Mouse (Mus musculus): ENCODE data around the gene Kri1. TPM values are rescaled to one million over a fixed set of nuclear protein-coding genes. Genes with fewer than 3 reads are reported as not detected.
"Not testable (repeated sequence)": the region's sequence is repeated elsewhere in the genome, so short reads cannot be mapped to it uniquely, and the experiment has no call there.

The Kri1 gene
- polyA plus RNA-seq, 1 experiment from 2014 or later, result 15.6 TPM

DNA sequence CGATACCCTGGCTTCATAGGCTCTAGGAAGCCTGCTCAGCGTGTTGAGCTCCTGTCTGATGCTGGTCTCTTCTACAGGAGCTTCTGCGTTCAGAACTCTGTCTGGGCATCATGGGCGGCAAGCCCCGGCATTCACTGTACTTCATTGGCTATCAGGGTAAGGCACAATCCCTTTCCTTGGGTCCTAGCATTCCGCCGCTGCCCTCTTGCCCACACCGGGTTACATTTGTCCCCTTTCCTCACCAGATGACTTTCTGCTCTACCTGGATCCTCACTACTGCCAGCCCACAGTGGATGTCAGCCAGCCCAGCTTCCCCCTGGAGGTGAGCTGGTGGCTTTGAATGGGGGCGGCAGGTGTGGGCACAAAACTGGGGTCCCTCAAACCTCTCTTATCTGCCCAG, 15.4 kb downstream of the Kri1 start:
- ATAC-seq (ENCODE audit: low FRiP score) (no peak), DNase-seq (ENCODE audit: low spot score) (no peak)
- Histone ChIP-seq H3K4me1 (replicated peaks; ENCODE audit: control insufficient read depth, insufficient read depth, low read length) (no peaks in the 10 kb centered on the region), H3K36me3 (replicated peaks; ENCODE audit: control insufficient read depth, insufficient read depth) (peaks cover 93% of the 10 kb centered on the region), H3K27ac (no peak overlapping the region), H3K9ac (no peak overlapping the region), H3K9me3 (ENCODE audit: control insufficient read depth, low read length) (no peaks in the 10 kb centered on the region), H3K4me2 (replicated peaks) (no peak overlapping the region), H3K27me3 (ENCODE audit: control insufficient read depth, insufficient read depth, low read length) (no peaks in the 10 kb centered on the region), H3K4me3 (replicated peaks; ENCODE audit: low read length) (no peak overlapping the region)
- 94% methylated on average over 9 of the region's 9 CpGs for WGBS

- DNase-seq (ENCODE audit: low spot score); H3K9ac ChIP-seq; ATAC-seq (ENCODE audit: low FRiP score); H3K27me3 ChIP-seq (ENCODE audit: control insufficient read depth, insufficient read depth, low read length); H3K9me3 ChIP-seq (ENCODE audit: control insufficient read depth, low read length); H3K4me2 ChIP-seq (replicated peaks); H3K27ac ChIP-seq; H3K4me3 ChIP-seq (replicated peaks; ENCODE audit: low read length): not testable (repeated sequence)
- Histone ChIP-seq H3K36me3 (replicated peaks; ENCODE audit: control insufficient read depth, insufficient read depth) (peaks cover 71% of the 10 kb centered on the region), H3K4me1 (replicated peaks; ENCODE audit: control insufficient read depth, insufficient read depth, low read length) (peaks cover 15% of the 10 kb centered on the region)
- WGBS, result 87% methylated on average over 5 of the region's 5 CpGs
Measured at GRCm38 (mm10) chr9:21269590-21269989, 18.2 kb downstream of the Kri1 start.

DNA sequence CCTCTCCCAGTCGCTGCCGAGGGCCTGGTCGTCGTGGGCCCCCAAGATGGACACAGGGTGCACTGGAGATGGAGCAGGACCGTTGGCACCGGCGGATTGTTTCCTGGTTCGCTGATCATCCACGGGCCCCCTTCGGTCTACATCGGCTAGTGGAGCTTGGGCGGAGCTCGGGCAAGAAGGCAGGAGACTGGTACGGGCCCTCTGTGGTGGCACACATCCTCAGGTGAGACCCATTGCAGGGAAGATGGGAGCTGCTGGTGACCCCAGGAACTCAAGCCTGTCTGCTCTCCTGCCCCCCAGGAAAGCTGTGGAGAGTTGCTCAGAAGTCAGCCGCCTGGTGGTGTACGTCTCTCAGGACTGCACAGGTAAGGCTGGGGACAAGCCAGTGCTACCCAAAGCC, 19.5 kb downstream of the Kri1 start:
- H3K27me3 ChIP-seq (ENCODE audit: control insufficient read depth, insufficient read depth, low read length), result no peaks in the 10 kb centered on the region
- no peak overlapping the region for H3K4me2 ChIP-seq (replicated peaks)
- no peak overlapping the region for H3K9ac ChIP-seq
- H3K36me3 ChIP-seq (replicated peaks; ENCODE audit: control insufficient read depth, insufficient read depth), result peaks cover 58% of the 10 kb centered on the region
- H3K9me3 ChIP-seq (ENCODE audit: control insufficient read depth, low read length), result no peaks in the 10 kb centered on the region
- ATAC-seq (ENCODE audit: low FRiP score) (no peak), DNase-seq (ENCODE audit: low spot score) (no peak)
- H3K4me3 ChIP-seq (replicated peaks; ENCODE audit: low read length), result no peak overlapping the region
- WGBS, result 97% methylated on average over 16 of the region's 16 CpGs
- peaks cover 16% of the 10 kb centered on the region for H3K4me1 ChIP-seq (replicated peaks; ENCODE audit: control insufficient read depth, insufficient read depth, low read length)
- H3K27ac ChIP-seq, result no peak overlapping the region

- no peaks in the 10 kb centered on the region for H3K9me3 ChIP-seq (ENCODE audit: control insufficient read depth, low read length)
- H3K27ac ChIP-seq, result no peak overlapping the region
- H3K27me3 ChIP-seq (ENCODE audit: control insufficient read depth, insufficient read depth, low read length), result no peaks in the 10 kb centered on the region
- 95% methylated on average over 5 of the region's 5 CpGs for WGBS
- 0 out of 2 replicates have a peak overlapping the region, but pooled peaks have one; percentile 65 for H3K4me2 ChIP-seq (replicated peaks)
- H3K36me3 ChIP-seq (replicated peaks; ENCODE audit: control insufficient read depth, insufficient read depth), result peaks cover 44% of the 10 kb centered on the region
- DNase-seq (ENCODE audit: low spot score) (no peak), ATAC-seq (ENCODE audit: low FRiP score) (no peak)
- H3K4me3 ChIP-seq (replicated peaks; ENCODE audit: low read length), result no peak overlapping the region
- peaks cover 16% of the 10 kb centered on the region for H3K4me1 ChIP-seq (replicated peaks; ENCODE audit: control insufficient read depth, insufficient read depth, low read length)
- no peak overlapping the region for H3K9ac ChIP-seq
Measured at GRCm38 (mm10) chr9:21266889-21267288, 20.9 kb downstream of the Kri1 start.

GRCm38 (mm10) chr9:21265611-21266010, 22.2 kb downstream of the Kri1 start:
- peak overlapping the region; percentile 76 for H3K4me3 ChIP-seq (replicated peaks; ENCODE audit: low read length)
- no peak for DNase-seq (ENCODE audit: low spot score)
- 0 out of 2 replicates have a peak overlapping the region, but pooled peaks have one; percentile 49 for H3K27ac ChIP-seq
- peaks cover 16% of the 10 kb centered on the region for H3K4me1 ChIP-seq (replicated peaks; ENCODE audit: control insufficient read depth, insufficient read depth, low read length)
- H3K9me3 ChIP-seq (ENCODE audit: control insufficient read depth, low read length), result no peaks in the 10 kb centered on the region
- H3K36me3 ChIP-seq (replicated peaks; ENCODE audit: control insufficient read depth, insufficient read depth), result peaks cover 31% of the 10 kb centered on the region
- ATAC-seq (ENCODE audit: low FRiP score), result no peak
- H3K9ac ChIP-seq, result peak overlapping the region; percentile 87
- H3K4me2 ChIP-seq (replicated peaks), result peak overlapping the region; percentile 65
- H3K27me3 ChIP-seq (ENCODE audit: control insufficient read depth, insufficient read depth, low read length), result no peaks in the 10 kb centered on the region
- WGBS, result 5% methylated on average over 11 of the region's 11 CpGs

- Histone ChIP-seq H3K27ac (peak within 1 kb of the TSS; percentile 84), H3K9ac (peak within 1 kb of the TSS; percentile 87), H3K4me2 (replicated peaks) (peak within 1 kb of the TSS; percentile 65), H3K9me3 (ENCODE audit: control insufficient read depth, low read length) (no peaks in the 10 kb centered on the region), H3K27me3 (ENCODE audit: control insufficient read depth, insufficient read depth, low read length) (no peaks in the 10 kb centered on the region), H3K4me1 (replicated peaks; ENCODE audit: control insufficient read depth, insufficient read depth, low read length) (peaks cover 16% of the 10 kb centered on the region), H3K4me3 (replicated peaks; ENCODE audit: low read length) (peak within 1 kb of the TSS; percentile 76), H3K36me3 (replicated peaks; ENCODE audit: control insufficient read depth, insufficient read depth) (peaks cover 25% of the 10 kb centered on the region)
- peak; percentile 97 for ATAC-seq (ENCODE audit: low FRiP score)
- DNase-seq (ENCODE audit: low spot score), result peak; percentile 98
- WGBS, result under 1% methylated on average over 49 of the region's 49 CpGs
Measured at GRCm38 (mm10) chr9:21265000-21265561, 22.7 kb downstream of the Kri1 start, which contains the start of gene Atg4d. TSS of gene Atg4d (plus strand) at chr9:21265293.

- peak; percentile 19; the same call in 1 of the 2 replicates for ATAC-seq (ENCODE audit: low FRiP score)
- Histone ChIP-seq H3K9ac (peak overlapping the region; percentile 87), H3K4me2 (replicated peaks) (peak overlapping the region; percentile 65)
Measured at GRCm38 (mm10) chr9:21264272-21264999, 23.3 kb downstream of the Kri1 start.

GRCm38 (mm10) chr9:21261831-21262230, 25.9 kb downstream of the Kri1 start:
- Histone ChIP-seq H3K27me3 (ENCODE audit: control insufficient read depth, insufficient read depth, low read length) (no peaks in the 10 kb centered on the region), H3K27ac (no peak overlapping the region), H3K4me2 (replicated peaks) (no peak overlapping the region), H3K4me3 (replicated peaks; ENCODE audit: low read length) (no peak overlapping the region), H3K4me1 (replicated peaks; ENCODE audit: control insufficient read depth, insufficient read depth, low read length) (peaks cover 14% of the 10 kb centered on the region), H3K9ac (no peak overlapping the region), H3K36me3 (replicated peaks; ENCODE audit: control insufficient read depth, insufficient read depth) (no peaks in the 10 kb centered on the region), H3K9me3 (ENCODE audit: control insufficient read depth, low read length) (no peaks in the 10 kb centered on the region)
- 54% methylated on average over 2 of the region's 2 CpGs for WGBS
- no peak for ATAC-seq (ENCODE audit: low FRiP score)
- no peak for DNase-seq (ENCODE audit: low spot score)

More at GRCm38 (mm10) chr9:21264272-21264999, 23.3 kb downstream of the Kri1 start:
- 16% methylated on average over 17 of the region's 17 CpGs for WGBS
- no peak for DNase-seq (ENCODE audit: low spot score)
- Histone ChIP-seq H3K36me3 (replicated peaks; ENCODE audit: control insufficient read depth, insufficient read depth) (peaks cover 20% of the 10 kb centered on the region), H3K27ac (peak overlapping the region; percentile 84), H3K27me3 (ENCODE audit: control insufficient read depth, insufficient read depth, low read length) (no peaks in the 10 kb centered on the region), H3K4me3 (replicated peaks; ENCODE audit: low read length) (peak overlapping the region; percentile 76), H3K9me3 (ENCODE audit: control insufficient read depth, low read length) (no peaks in the 10 kb centered on the region), H3K4me1 (replicated peaks; ENCODE audit: control insufficient read depth, insufficient read depth, low read length) (peaks cover 16% of the 10 kb centered on the region)

DNA sequence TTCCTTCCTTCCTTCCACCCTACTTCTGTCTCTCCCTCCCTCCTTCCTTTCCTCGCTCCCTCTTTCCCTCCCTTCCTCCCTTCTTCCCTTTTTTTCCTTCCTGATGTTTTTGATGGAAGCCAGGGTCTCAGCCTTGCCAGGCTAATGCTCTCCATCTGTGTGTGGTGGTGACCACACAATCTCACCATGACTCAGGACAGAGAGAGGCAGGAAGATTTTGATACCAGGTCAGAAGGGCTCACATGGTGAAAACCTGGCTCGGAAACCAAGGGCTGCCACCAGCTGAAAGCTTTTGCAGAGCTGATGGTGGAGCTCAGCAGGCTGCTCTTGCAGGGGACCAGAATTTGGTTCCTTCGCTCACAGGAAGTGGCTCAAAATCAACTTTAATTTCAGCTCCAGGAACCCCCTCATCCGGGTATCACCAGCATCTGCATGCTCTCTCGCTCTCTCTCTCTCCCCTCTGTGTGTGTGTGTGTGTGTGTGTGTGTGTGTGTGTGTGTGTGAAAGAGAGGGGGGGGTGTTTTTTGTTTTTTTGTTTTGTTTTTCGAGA, 27.2 kb downstream of the Kri1 start:
- Histone ChIP-seq H3K9me3 (ENCODE audit: control insufficient read depth, low read length) (no peaks in the 10 kb centered on the region), H3K4me3 (replicated peaks; ENCODE audit: low read length) (no peak overlapping the region), H3K27ac (no peak overlapping the region), H3K4me2 (replicated peaks) (no peak overlapping the region), H3K36me3 (replicated peaks; ENCODE audit: control insufficient read depth, insufficient read depth) (no peaks in the 10 kb centered on the region), H3K4me1 (replicated peaks; ENCODE audit: control insufficient read depth, insufficient read depth, low read length) (0 out of 2 replicates have a peak, but pooled peaks cover 3% of the 10 kb centered on the region), H3K9ac (no peak overlapping the region), H3K27me3 (ENCODE audit: control insufficient read depth, insufficient read depth, low read length) (no peaks in the 10 kb centered on the region)
- DNase-seq (ENCODE audit: low spot score) (no peak), ATAC-seq (ENCODE audit: low FRiP score) (no peak)
- WGBS, result 79% methylated on average over 6 of the region's 6 CpGs
